Mouse (Mus musculus) myocyte (in vitro differentiated cells): ENCODE data around the gene Atl2.

Experiments
- CEBPB ChIP-seq: IDR thresholded peaks from 2 replicates; pipeline ENCODE4 v1.6.1; 2011; ENCODE audit warnings: mild to moderate bottlenecking, moderate library complexity; ENCODE audit not compliant: poor library complexity, insufficient read depth, severe bottlenecking
- E2F4 ChIP-seq: IDR thresholded peaks from one replicate; pipeline ENCODE4 v1.6.1; 2011; ENCODE audit warnings: mild to moderate bottlenecking, control low read depth, moderate library complexity; ENCODE audit not compliant: insufficient read depth
- MAX ChIP-seq: IDR thresholded peaks from one replicate; pipeline ENCODE4 v1.6.1; 2011; ENCODE audit warnings: low read depth, mild to moderate bottlenecking, control low read depth
- MYOD1 ChIP-seq, 3 experiments: IDR thresholded peaks; one replicate each; pipeline ENCODE4 v1.6.1; 2011; ENCODE audit warnings: control low read depth in 2 of 3, low read depth in 2 of 3, mild to moderate bottlenecking in 2 of 3, moderate library complexity in 1 of 3; ENCODE audit not compliant: insufficient read length in 2 of 3, control insufficient read depth in 1 of 3
- MYOG ChIP-seq, 3 experiments: IDR thresholded peaks; one replicate each; pipeline ENCODE4 v1.6.1; 2011; ENCODE audit warnings: control low read depth in 2 of 3, low read depth in 2 of 3, mild to moderate bottlenecking in 2 of 3; ENCODE audit not compliant: insufficient read length in 2 of 3, control insufficient read depth in 1 of 3, insufficient read depth in 1 of 3
- POLR2A ChIP-seq: IDR thresholded peaks from one replicate; pipeline ENCODE4 v1.6.1; 2011; ENCODE audit warnings: low read depth, mild to moderate bottlenecking, control low read depth, moderate library complexity; ENCODE audit not compliant: insufficient read length
- POLR2AphosphoS2 ChIP-seq: IDR thresholded peaks from one replicate; pipeline ENCODE4 v1.6.1; 2011; ENCODE audit warnings: low read depth, control low read depth; ENCODE audit not compliant: insufficient read length
- REST ChIP-seq: IDR thresholded peaks from one replicate; pipeline ENCODE4 v1.6.1; 2011; ENCODE audit warnings: mild to moderate bottlenecking, control low read depth, moderate library complexity; ENCODE audit not compliant: insufficient read depth, insufficient read length
- TCF3 ChIP-seq: IDR thresholded peaks from one replicate; pipeline ENCODE4 v1.6.1; 2011; ENCODE audit warnings: low read depth, control low read depth; ENCODE audit not compliant: insufficient read length
- USF1 ChIP-seq: IDR thresholded peaks from one replicate; pipeline ENCODE4 v1.6.1; 2011; ENCODE audit warnings: low read depth, mild to moderate bottlenecking, control low read depth, moderate library complexity

DNA sequence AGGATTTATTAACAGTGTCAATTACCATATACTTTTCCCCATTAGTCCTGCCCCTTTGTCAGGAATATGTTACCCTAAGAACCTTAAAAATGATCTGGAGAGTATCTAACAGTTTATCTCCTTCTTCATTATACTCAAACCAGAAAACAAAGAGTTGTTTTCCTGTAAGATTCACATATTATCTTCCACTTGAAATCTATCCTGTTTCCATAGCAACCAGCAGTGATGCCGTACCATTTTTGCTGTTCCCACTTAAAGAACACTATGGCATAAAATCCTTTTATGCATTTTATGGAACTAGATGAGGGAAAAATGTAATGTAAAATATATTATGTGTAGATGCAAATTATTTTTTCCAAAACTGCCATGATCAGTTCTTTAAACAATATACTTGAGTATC is 8.0 kb downstream of the Atl2 start:
- no peak for TF ChIP-seq POLR2A
- TF ChIP-seq MYOD1 (IDR thresholded peaks at IDR 0.05; ENCODE audit: control insufficient read depth in 1 of 3, insufficient read length in 2 of 3, low read depth in 2 of 3): no peak
- no peak for TF ChIP-seq CEBPB
- no peak for TF ChIP-seq E2F4
- TF ChIP-seq USF1: no peak
- TF ChIP-seq MAX: no peak
- no peak for TF ChIP-seq MYOG (IDR thresholded peaks at IDR 0.05; ENCODE audit: control insufficient read depth in 1 of 3, insufficient read depth in 1 of 3, insufficient read length in 2 of 3, low read depth in 2 of 3)
- TF ChIP-seq REST: no peak
- no peak for TF ChIP-seq TCF3
- TF ChIP-seq POLR2AphosphoS2: no peak
